Mouse (Mus musculus) heart, postnatal 0 days (tissue): ENCODE results near the gene Tnrc6c. TPM values are rescaled to one million over a fixed set of nuclear protein-coding genes. Genes with fewer than 3 reads are reported as not detected.

Experiments
- ATAC-seq: fragments of 200-750 bp; cut with Nextera tagmentation; 2 replicates; pipeline ENCODE4 v1.8.0; 2017; ENCODE audit warnings: low read depth, moderate number of reproducible peaks, moderate library complexity; ENCODE audit not compliant: insufficient read depth
- DNase-seq: peaks from one replicate; pipeline ENCODE4 v3.0.0-alpha.2; 2016; ENCODE audit warnings: low spot score
- H3K27ac ChIP-seq: fragments of 300-500 bp; sonication (generic); 2 replicates; pipeline ENCODE4 v1.5.1; 2014; ENCODE audit warnings: low read depth, mild to moderate bottlenecking
- H3K27me3 ChIP-seq: fragments of 300-500 bp; sonication (generic); 2 replicates; pipeline ENCODE4 v1.6.1; 2014; ENCODE audit warnings: low read length, mixed read lengths; ENCODE audit not compliant: control insufficient read depth, insufficient read depth
- H3K36me3 ChIP-seq: fragments of 300-500 bp; sonication (generic); replicated peaks from 2 replicates; pipeline ENCODE4 v1.6.1; 2014; ENCODE audit warnings: low read length, mixed read lengths; ENCODE audit not compliant: control insufficient read depth, insufficient read depth
- H3K4me1 ChIP-seq: fragments of 300-500 bp; sonication (generic); 2 replicates; pipeline ENCODE4 v1.6.1; 2014; ENCODE audit warnings: antibody characterized with exemption; ENCODE audit not compliant: control insufficient read depth, insufficient read depth
- H3K4me2 ChIP-seq: fragments of 300-500 bp; sonication (generic); 2 replicates; pipeline ENCODE4 v1.6.1; 2014; ENCODE audit warnings: low read depth, mild to moderate bottlenecking, low read length, moderate library complexity
- H3K4me3 ChIP-seq: fragments of 300-500 bp; sonication (generic); 2 replicates; pipeline ENCODE4 v1.5.1; 2014; ENCODE audit warnings: low read depth, low read length
- H3K9ac ChIP-seq: fragments of 300-500 bp; sonication (generic); replicated peaks from 2 replicates; pipeline ENCODE4 v1.6.1; 2014; ENCODE audit warnings: low read depth, low read length, mixed read lengths
- H3K9me3 ChIP-seq: fragments of 300-500 bp; sonication (generic); replicated peaks from 2 replicates; pipeline ENCODE4 v1.6.1; 2016; ENCODE audit warnings: low read length; ENCODE audit not compliant: control insufficient read depth
- CTCF ChIP-seq: IDR thresholded peaks from 2 replicates; pipeline ENCODE4 v1.5.1; 2016; ENCODE audit warnings: antibody characterized with exemption, control low read depth, low read depth
- EP300 ChIP-seq: IDR thresholded peaks from 2 replicates; pipeline ENCODE4 v1.6.1; 2016; ENCODE audit warnings: antibody characterized with exemption, low read depth
- WGBS: fragments of 180-500 bp; shearing (Covaris S2); extraction: QIAGEN DNeasy Blood & Tissue Kit; methylation state at CpG from one replicate; pipeline ENCODE4 v1.1.7; 2014; 5-methylcytosine and 5-hydroxymethylcytosine counted together
- polyA plus RNA-seq: library from polyadenylated mRNA; unstranded; fragments of >200 nt; fragmentation: Nextera tagmentation; extraction: Ambion mirVana; gene quantifications from 2 replicates; pipeline ENCODE4 v1.2.1, GENCODE M21; 2015
- total RNA-seq: library from RNA; depleted of rRNA; stranded (reverse); fragments of >200 nt; gene quantifications from 2 replicates; pipeline ENCODE4 v1.2.3, GENCODE M21; 2014; ENCODE audit warnings: low replicate concordance

Gene Tnrc6c
- total and polyA plus RNA-seq, 2 experiments from 2014 or later = 6.8 to 24.4 TPM

DNA sequence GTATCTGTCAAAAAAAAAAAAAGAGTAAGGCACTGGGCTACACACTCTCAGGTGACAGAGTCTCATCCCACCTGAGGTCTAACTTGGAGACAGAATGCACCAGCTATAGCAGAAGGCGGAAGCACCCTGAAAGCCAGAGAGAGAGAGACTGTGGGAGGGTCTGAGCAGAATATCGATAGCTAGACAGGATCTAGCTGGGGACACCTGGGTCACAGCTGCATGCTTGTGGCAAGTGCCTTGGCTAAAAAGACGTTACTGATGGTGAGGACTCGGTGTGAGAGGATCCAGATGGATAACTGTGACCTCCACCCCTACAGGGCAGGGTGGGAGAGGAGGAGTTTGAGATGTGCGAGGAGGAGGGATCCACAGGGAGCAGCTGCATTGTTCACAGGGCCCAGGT is 142.9 kb downstream of the Tnrc6c start:
- Histone ChIP-seq H3K27me3 (no peaks in the 10 kb centered on the region), H3K36me3 (no peaks in the 10 kb centered on the region), H3K27ac (no peak overlapping the region), H3K4me1 (peaks cover 4% of the 10 kb centered on the region; the same call in 1 of the 2 replicates), H3K4me2 (no peak overlapping the region), H3K9ac (no peak overlapping the region), H3K4me3 (no peak overlapping the region), H3K9me3 (no peaks in the 10 kb centered on the region)
- DNase-seq (no peak), ATAC-seq (no peak)
- TF ChIP-seq CTCF (no peak), EP300 (no peak)
- 54% methylated on average over 5 of the region's 5 CpGs for WGBS

DNA sequence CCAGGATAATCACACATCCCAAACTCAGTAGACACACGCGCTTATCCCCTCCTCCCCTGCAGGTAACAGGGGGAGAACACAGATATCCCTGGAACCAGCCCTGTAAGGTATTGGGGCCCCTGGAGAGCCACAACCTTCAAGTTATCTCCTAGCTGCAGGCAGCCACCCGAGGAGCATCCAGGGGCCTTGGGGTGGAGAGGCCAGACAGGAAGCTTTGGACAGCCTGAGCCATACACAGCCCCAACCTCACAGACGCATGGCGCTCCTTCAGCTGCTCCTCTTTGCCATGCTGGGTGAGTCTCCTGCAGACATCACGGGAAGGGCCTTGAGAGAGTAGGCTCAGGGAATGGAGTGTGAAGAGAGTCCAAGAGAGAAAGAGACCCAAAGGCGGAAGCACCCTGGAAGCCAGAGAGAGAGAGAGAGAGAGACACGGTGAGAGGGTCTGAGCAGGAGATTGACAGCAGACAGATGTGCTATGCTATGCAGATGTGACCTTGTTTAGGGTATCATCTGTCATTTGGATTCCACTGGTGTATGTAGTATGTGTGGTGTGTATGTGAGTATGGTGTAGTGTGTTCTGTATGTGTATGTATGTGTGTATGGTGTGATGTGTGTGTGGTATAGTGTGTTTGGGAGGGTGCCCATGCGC is 143.5 kb downstream of the Tnrc6c start, which contains the start of gene 6030468B19Rik:
6030468B19Rik (plus strand) TSS at position 150 of the 649 bp plus-strand sequence.
- Histone ChIP-seq H3K4me3 (no peak within 1 kb of the TSS), H3K27ac (no peak within 1 kb of the TSS), H3K9ac (no peak within 1 kb of the TSS), H3K9me3 (no peaks in the 10 kb centered on the region), H3K27me3 (no peaks in the 10 kb centered on the region), H3K4me1 (0 out of 2 replicates have a peak, but pooled peaks cover under 1% of the 10 kb centered on the region), H3K4me2 (no peak within 1 kb of the TSS), H3K36me3 (no peaks in the 10 kb centered on the region)
- ATAC-seq = no peak
- TF ChIP-seq EP300 (no peak), CTCF (no peak)
- WGBS = 55% methylated on average over 9 of the region's 9 CpGs
- DNase-seq = no peak

- DNase-seq (no peak), ATAC-seq (no peak)
- no peaks in the 10 kb centered on the region for H3K36me3 ChIP-seq
- no peak overlapping the region for H3K4me2 ChIP-seq
- 35% methylated on average over 2 of the region's 2 CpGs for WGBS
- no peak overlapping the region for H3K9ac ChIP-seq
- no peak for TF ChIP-seq EP300
- no peak for TF ChIP-seq CTCF
- H3K27ac ChIP-seq = no peak overlapping the region
- H3K4me3 ChIP-seq = no peak overlapping the region
- H3K9me3 ChIP-seq = no peaks in the 10 kb centered on the region
- H3K4me1 ChIP-seq = no peaks in the 10 kb centered on the region
- no peaks in the 10 kb centered on the region for H3K27me3 ChIP-seq
Observed at GRCm38 (mm10) chr11:117798160-117798541, 144.1 kb downstream of the Tnrc6c start.

- DNase-seq (no peak), ATAC-seq (no peak)
- H3K4me3 ChIP-seq = no peak overlapping the region
- TF ChIP-seq CTCF (no peak), EP300 (no peak)
- no peaks in the 10 kb centered on the region for H3K9me3 ChIP-seq
- H3K4me2 ChIP-seq = no peak overlapping the region
- H3K9ac ChIP-seq = 0 out of 2 replicates have a peak overlapping the region, but pooled peaks have one; percentile 15
- no peaks in the 10 kb centered on the region for H3K27me3 ChIP-seq
- no peak overlapping the region for H3K27ac ChIP-seq
- H3K4me1 ChIP-seq = no peaks in the 10 kb centered on the region
- WGBS = 45% methylated on average over 5 of the region's 5 CpGs
- no peaks in the 10 kb centered on the region for H3K36me3 ChIP-seq
Observed at GRCm38 (mm10) chr11:117799174-117799573, 145.1 kb downstream of the Tnrc6c start.

- H3K27me3 ChIP-seq = no peaks in the 10 kb centered on the region
- no peaks in the 10 kb centered on the region for H3K4me1 ChIP-seq
- H3K4me2 ChIP-seq = no peak overlapping the region
- H3K9me3 ChIP-seq = no peaks in the 10 kb centered on the region
- 87% methylated on average over 7 of the region's 7 CpGs for WGBS
- H3K9ac ChIP-seq = no peak overlapping the region
- DNase-seq = no peak
- no peak overlapping the region for H3K27ac ChIP-seq
- no peaks in the 10 kb centered on the region for H3K36me3 ChIP-seq
- TF ChIP-seq CTCF (no peak), EP300 (no peak)
- no peak for ATAC-seq
- H3K4me3 ChIP-seq = no peak overlapping the region
Observed at GRCm38 (mm10) chr11:117800038-117800437, 145.9 kb downstream of the Tnrc6c start.

DNA sequence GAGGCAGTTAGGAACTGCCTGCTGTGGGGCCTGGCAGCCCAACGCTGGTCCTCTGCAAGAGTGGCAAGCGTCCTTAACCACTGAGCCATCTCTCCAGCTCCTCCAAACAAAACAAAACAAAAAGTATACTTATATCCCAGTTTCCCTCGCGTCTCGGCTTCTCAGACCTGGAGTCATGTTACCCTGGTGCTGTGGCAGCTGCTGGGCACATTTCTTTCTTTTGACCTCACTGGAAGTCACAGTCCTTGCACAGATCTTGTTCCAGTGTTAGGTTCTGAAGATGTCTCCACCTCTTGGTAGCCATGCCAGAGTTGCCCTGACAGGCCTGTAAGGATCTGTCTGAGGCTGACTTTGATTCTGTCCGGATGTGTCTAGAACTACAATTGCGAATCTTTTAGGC is 147.6 kb downstream of the Tnrc6c start:
- TF ChIP-seq EP300 (no peak), CTCF (no peak)
- Histone ChIP-seq H3K4me2 (no peak overlapping the region), H3K9ac (no peak overlapping the region), H3K9me3 (no peaks in the 10 kb centered on the region), H3K4me1 (no peaks in the 10 kb centered on the region), H3K27me3 (no peaks in the 10 kb centered on the region), H3K4me3 (no peak overlapping the region), H3K27ac (no peak overlapping the region), H3K36me3 (no peaks in the 10 kb centered on the region)
- WGBS = 75% methylated on average over 7 of the region's 7 CpGs
- DNase-seq = no peak
- no peak for ATAC-seq
